Mouse (Mus musculus): ENCODE measurements around the gene Apoc4.

DNA sequence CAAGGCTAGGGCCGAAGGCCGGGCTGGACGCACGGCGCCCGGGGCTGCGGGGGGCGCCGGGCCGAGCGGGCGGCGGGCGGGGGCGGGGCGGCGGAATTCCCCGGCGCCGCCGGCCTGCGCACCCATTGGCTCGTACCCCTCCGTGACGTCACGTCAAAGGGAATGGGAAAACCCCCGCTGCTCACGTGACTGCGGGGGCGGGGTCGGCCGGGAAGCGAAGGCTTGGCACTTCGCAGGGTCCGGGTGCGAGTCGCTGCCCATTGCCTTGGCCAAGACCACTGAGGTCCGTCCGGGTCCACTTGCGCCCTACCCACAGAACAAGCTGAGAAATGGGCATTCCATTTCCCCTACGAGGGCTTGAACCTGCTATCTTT is 51.9 kb downstream of the Apoc4 start, which contains the start of gene Relb:
- TF ChIP-seq CTCF (IDR thresholded peaks at IDR 0.05; ENCODE audit: low read depth, low read length) (no peak), POLR2A (IDR thresholded peaks at IDR 0.05; ENCODE audit: borderline replicate concordance, low read depth, low read length) (no peak)
